Mouse (Mus musculus) v-Abl transformed pro-B cells (cell line): ENCODE measurements at regions not wholly inside any gene's neighbourhood (a gene's known extent, or its start where the extent isn't known, plus 50 kb on each side); places are given as distances from the start of the nearest gene placed in this dataset.

ENCODE experiments used
- in situ Hi-C, 2 experiments: fragments of 400-800 bp; cut with MboI; formaldehyde crosslinking; loops; one replicate each; pipeline ENCODE4 v1.15.1; 2025; ENCODE audit not compliant: unreplicated experiment in 2 of 2

DNA sequence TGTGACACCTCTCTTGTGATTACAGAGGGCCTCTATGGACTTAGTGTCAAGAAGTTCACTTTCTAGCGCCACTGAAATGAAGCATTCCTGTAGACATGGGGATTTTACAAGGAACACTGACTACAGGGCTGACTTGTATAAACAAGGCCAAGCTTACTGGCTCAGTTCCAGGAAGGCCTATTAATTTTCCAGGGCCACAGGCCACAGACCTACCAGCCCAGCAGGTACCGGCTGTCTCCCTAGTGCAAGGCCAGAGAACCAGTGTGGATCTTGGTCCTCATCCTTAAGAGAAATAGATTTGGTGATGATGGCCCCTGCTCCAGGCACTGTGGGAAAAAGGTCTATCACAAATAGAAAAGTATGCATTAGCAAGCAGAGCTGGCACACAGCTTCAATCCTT, 359.4 kb downstream of the Hs3st3b1 start:
- in situ Hi-C loops: no loop called here

DNA sequence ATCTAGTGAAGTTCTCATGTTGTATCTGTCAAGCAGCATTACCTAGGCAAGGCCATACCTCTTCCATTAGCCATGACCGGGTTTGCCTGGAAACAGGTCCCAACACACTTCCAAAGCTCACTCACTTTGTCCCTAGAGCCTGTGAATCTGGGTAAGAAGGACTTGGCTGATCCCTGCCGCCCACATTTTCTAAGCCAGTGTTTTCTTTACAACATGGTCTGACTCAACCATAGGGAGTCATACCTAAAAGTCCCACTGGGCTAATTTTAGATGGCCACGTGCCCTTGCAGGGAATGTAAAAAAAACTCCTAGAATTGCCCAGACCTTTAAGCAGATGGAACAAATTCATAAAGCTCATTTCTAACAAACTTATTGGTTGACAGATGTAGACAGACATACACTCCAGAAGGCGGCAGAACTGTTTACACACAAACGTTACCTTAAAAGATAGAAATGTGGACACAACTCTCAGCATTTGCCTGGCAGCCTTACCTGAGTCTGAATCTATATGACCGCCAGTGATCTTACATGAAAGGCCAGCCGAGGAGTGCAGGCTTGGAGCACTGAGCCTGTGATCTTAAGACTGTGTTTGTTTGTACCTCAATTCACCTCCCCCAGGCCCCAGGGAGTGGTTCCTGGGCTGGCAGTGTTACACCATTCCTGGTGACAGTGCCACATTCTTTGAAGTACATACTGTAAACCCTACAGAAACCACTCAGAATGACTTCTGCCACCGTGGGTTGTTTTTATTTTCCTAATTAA, 356.4 kb downstream of the Hs3st3b1 start:
- in situ Hi-C loops: no loop called here

DNA sequence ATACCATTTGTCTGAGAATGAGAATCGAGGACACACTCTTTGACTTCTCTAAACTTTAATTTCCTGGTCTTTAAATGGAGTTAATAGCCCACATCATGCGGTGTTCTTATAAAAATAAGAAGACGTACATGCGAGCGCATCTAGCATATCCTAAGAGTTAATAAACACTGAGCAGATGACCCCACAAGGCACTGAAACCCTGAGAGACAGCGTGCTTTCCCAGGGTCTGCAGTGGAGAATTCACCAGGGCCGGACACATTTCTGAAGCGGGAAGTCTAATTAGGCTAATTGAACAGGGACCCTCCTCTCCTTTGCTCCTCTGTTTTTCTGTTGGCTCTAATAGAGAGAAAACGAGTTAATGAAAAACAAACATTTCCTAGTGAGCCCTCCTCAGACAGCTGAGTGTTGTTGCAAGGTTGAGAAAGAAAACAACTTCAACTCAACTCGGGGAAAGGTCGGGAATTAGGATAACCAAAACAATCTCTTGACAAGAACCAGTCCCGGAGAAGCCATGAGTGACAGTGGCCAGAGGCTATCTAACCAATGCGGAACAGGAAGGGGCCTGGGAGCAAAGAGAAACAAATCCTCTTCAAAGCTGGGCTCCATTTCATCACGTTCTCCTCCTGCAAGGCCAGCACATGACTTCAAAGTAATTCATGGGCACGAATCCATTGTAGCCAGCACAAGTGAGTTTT, 352.2 kb downstream of the Hs3st3b1 start:
- in situ Hi-C loops: no loop called here

DNA sequence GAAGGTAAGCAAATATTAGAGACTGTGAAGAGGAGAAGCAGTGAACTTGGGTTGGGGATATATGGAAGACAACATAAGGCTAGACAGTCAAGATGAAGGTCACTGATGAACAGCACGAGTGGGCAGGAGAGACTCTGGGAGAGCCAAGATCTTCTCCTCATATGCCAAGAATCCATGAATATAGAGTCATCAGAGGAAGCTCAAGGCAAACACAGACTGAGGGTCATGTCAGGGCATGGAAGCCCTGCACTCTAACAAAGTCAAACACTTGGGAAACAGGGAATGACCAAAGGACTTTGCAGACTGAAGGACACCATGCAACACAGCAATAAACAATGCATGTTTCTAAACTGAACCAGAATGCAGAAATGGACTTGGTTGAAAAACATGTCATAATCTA, 351.4 kb downstream of the Hs3st3b1 start:
- in situ Hi-C loops: no loop called here

DNA sequence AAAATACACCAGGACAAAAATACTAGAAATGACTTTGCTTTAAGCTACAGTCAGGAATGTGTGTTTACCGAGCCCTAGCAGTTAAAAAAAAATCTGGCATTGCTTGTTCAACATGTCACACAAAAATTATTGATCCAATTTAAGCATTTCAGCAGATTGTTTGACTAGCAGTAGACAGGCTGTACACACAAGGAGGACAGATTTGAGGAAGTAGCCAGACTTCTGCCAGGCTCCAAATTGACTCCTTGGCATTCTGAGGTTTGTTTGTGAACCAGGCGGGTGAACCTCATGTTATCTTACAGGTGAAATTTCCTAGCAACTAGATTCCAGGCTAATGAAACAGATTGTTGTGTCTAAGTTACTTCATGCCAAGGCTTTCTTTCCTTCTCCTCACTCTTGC, 348.8 kb downstream of the Hs3st3b1 start:
- in situ Hi-C loops: no loop called here

DNA sequence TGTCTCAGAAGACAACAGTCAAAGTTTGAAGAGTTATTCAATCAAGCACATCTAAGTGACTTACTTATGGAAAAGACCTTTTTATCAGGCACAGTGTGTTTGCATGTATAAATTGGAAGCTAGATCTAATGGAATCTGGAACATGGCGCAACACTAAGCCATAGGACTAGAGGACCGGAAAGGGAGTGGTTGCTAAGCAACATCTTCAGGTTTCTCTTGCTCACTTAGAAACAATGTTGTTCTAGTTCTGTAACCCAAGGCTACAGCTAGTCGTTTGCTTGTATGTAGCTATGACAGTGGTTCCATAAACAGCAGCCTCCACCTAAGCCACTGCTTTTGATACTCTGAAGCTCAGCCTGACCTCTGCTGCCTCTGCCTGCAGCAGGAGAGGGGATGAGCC, 338.8 kb downstream of the Hs3st3b1 start:
- in situ Hi-C loops: no loop called here

DNA sequence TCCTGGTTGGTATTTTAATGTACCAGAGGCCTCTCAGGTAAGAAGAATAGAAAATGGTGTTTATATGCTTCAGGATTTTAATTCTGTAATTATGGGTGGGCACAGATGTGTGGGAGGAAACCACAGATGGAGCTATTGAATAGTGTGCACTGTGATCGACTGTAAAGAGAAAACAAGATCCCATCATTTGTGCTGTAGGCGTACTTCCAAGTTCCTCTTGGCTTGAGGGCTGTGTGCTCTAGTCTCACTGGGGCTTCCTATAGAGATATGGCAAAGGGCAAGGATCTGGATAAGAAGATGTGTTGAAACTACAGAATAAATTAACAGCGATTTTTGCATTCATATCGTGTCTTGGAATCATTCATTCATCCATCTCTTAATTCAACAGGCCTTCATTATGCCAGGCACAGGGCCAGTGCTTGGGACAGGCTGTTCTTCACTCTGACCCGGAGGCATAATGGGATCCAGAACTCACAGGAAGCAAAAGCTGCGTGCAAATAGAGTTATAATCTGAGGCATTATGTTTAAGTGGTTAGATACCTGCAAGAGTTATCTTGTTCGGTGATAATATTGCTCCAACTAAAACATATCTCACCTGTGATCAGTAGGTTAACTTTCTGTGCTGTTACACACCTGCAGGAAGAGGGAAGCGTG, 336.7 kb downstream of the Hs3st3b1 start:
- in situ Hi-C loops: no loop called here

DNA sequence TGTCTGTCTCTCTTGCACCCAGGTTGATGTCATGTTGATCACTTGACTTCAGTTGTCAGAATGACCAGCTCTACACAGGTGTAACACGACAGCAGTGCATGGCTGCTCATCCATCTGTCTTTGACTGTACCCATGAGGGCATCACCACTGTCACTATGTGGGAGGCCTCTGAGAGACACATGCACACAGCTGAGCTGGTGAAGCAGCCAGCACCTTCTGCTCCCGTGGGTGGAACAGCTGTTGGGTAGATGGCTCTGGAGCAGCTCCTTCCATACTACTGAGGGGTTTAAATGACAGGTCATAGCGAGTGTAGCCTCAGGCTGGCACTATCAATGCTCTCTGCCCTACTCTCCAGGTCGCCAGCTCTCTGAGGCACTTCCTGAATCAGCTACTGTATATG, 301.9 kb downstream of the Hs3st3b1 start:
- in situ Hi-C loops: no loop called here

DNA sequence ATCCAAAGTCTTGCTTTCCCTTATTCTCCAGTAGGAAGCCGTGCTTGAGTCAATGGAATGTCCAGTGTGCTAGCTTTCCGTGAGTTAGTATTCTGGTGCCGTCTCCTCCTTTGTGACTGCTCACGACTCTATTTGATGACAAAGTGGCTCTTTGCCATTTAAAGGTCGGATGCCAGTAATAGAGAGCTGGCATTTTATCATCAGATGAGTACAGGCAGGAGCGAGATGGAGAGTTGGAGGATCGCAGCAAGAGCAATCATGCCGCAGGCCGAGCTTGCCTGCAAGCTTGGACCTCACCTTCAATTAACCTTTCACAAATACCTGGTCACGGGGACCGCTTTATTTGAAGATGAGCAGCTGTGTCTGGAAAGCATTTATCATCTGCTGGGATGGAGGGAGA, 291.8 kb downstream of the Hs3st3b1 start:
- in situ Hi-C loops: no loop called here

DNA sequence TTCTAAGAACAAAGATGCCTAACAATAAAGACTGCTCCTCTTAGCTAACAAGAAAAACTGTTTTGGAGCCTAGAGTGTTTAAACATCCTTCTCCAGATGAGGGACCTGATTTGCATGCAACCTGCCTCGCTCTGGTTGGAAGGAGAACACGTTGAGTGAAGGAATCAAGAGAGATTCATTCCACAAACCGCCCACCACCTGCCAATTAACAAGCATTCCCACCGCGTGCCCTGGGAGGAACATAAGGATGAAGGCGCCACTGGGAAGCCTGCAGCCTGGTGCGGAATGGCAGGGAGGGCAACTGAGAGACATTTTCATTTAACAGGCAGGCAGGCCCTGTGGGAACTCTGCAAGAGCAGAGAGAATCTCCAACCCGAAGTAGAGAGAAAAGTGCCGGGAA, 265.0 kb downstream of the Hs3st3b1 start:
- in situ Hi-C loops: no loop called here

DNA sequence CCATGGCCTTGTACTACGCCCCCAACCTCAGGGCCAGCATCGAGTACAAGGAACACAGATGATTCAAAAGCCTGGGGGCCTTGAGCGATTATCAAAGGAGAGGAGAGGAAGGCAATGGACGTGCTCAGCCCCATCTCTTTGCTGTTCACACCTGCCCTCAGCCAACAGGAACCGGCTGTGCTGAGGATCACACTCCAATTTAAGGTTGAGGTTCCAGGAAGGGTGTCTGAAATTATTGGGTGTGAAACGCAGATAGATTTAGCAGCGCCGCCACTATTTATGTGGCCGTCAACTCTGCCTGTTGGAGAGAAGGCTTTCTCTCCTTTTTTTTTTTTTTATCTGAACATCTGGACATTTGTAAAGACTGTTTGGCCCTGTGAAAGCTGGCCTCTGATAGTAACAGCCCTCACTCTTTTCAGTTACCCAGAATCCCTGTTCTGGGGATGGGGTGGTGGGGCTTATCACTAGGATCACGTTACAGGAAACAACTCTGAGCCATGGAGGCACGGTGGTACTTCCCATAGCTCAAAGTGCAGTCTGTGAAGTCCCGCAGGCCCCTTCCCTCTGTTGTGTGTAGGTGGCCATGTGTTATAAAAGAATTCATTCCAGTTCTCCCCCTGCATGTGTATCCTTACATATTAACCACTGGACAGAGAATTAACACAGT, 256.7 kb downstream of the Hs3st3b1 start:
- in situ Hi-C loops: no loop called here

DNA sequence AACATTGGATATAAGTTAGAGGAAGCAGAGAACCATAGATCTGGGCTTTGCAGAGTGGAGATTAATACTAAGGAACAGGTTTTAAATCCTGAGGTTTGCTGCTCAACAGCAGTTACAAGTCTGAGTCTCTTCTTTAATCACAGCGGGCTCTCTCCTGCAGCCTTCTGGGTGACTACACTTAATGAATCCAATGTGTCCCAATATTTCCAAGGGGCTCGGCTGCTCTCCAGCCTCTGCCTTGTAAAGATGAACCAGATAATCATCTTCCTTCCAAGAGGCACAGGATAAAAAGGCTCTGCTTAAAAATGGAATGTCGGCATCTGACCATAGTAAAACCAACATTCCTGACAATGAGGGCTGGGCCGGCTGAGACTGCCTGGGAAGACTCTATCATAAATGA, 251.6 kb downstream of the Hs3st3b1 start:
- in situ Hi-C loops: no loop called here

DNA sequence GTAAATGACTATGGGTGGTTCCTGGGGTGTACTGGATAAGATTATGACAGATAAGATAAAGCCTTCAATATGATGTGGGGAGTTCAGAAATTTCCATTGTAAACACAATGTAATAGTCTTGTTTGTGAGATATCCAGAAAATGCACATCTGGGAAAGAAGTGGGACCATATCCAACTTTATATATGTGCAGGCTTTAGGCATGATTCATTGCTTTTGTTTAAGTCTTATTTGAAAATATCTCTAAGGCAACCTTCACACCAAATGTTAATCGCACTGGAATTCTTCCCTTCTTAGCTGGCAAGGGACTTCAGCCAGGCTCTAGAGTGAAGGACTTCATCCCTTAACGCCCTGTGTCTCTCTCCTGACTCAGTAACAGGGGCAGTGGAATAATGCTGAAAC, 250.3 kb downstream of the Hs3st3b1 start:
- in situ Hi-C loops: no loop called here

DNA sequence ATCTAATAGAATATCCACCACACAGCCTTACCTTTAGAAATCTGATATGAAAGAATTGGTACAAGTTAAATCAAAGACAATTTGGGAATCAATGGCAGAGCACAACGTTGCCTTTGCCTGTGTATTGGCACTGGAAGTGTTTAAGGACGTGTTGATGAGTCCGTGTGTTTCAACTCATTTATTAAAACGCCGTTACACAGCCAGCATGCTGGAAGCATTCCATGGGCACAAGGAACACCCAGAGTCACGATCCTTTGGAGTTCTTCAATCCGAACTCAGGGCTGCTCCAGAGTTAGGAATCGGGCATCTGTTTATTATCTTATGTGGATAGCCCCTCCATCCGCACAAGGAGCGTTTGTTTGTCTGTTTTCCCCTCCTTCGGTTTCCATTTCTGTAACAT, 244.2 kb downstream of the Hs3st3b1 start:
- in situ Hi-C loops: no loop called here

DNA sequence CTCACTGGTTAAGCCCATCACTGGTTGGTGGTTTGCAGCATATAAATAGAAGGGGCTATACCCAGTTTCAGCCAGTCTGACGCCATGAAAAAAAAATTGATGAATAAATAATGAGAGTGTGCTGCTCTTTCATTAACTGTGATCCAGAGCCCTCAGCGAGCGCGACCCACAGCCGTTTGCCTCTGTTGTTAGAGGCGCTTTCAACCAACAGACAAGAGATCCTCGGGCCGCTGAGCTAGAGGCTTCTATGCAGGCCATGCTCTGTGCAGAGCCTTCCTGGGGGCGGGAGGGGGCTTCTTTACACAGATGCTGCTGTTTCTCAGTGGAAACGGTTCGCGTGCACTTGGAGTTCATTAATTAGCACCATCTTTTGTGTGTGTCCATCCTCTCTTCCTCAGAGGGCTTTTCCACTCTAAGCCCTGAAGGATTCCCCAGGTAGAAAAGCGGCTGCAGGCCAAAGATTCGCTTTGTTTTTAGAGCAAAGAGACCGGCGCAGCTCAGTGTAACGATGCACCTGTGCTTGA, 243.6 kb downstream of the Hs3st3b1 start:
- in situ Hi-C loops: no loop called here

DNA sequence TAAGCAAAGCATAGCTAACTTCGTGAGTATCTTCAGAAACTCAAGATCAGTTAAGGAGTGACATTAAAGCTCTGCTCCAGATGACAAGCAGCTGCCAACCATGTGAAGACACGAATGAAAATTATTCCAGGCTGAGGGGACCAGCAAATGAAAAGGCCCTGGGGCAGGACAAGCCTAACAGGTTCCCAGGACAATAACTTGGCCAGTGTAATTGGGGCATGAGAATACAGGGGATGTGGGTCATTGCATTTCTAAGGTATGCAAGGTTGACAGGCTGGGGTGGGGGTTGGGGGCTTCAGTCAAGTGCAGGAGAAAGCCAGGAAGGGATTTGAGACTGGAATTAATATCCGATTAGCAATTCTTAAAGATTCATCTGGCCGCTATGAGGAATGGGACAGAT, 242.6 kb downstream of the Hs3st3b1 start:
- in situ Hi-C loops: no loop called here

DNA sequence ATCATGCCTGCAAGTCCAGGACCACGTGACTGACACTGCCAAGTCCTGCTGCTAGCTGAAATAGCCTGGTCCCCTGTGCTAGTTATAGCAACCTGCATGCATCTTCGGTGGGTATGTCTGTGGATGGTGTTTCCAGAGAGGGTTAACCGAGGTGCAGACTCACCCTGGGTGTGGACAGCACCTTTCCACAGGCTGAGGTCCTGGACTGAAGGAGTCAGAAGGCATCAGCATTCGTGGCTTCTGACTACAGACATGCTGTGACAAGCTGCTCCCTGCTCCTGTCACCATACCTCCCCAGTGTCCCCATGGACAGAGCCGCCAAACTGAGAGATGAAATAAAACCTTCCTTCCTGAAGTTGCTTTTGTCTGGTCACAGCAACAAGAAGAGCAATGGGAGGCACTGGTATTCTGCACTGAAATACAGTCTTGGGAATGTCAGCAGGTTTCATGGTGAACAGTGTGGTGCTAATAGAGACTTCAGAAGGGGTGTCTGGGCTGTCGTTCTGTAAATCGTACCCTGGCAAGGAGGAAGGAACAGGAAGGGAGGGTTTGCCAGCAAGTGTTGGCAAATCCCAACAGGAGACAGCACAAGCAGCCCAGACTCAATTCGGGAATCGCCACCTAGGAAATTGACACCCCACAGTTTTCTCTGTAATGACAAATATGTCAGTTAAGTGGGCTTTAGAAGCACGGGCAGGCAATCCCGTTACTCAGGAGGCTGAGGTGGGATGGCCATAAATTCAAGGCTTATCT, 237.7 kb downstream of the Hs3st3b1 start:
- in situ Hi-C loops: no loop called here

DNA sequence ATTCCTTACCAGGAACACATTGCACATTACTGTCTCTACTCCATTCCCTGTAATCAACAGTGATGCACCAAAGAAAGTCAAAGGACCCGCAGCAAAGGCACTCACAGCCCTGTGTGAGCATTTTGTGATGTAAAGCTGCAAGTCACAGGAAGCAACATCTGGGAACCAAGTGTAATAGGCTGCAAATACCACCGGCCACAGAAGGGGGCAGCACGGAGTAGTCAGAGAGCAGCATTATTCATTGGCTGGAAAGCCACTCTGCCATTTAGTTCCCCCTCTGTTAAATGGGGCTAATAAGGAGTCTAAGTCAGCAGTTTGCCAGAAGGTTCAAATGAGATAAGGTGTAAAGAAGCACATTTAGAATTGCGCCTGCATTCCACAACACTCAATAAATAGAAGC, 231.0 kb downstream of the Hs3st3b1 start:
- in situ Hi-C loops: no loop called here

DNA sequence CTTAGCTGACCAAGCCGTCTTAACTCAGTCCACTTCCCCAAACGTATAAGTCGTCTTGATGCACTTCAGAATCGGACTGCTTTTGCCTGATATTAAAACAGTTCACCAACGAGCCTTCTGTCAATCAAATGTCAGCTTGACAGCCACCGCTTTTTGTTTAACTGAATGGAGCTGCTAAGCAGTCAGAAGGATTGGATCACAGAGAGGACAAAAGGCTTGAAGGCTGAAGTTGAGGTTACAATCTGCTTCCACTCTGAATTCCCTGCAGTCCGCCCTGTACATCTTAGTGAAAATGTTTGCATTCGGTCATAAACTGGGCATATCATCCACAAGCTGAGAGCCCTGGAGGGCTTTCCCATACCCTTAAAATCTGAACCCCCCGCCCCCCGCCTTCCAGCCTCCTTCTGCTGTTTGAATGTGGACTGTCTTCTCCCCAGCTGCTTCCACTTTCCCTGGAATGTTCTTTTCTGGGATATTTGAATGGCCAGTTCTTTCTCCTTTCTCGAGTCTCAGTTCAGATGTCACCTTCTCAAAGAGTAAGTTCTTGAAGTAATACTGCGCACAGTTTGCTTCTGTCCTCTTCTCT, 217.0 kb downstream of the Hs3st3b1 start:
- in situ Hi-C loops: no loop called here

DNA sequence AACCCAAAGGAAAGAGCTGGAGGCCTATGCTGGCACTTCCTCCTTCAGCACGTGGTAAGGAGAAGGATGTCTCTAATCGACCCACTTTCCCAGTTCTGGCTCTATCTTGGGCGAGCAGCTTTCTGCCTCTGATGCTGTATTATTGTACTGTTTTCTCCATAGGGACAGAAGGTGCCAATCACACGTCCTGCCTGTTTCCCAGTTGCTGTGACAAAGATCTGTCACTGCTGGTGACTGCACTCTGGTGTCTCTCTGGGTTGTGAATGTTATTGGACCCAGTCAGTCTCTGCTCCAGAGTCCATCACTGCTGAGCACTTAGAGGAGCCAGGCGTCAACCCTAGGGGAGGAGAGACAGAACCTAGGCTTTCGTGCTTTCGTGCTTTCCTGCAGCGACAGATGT, 216.0 kb downstream of the Hs3st3b1 start:
- in situ Hi-C loops: no loop called here
